ENCODE assay signal across 14 mouse cellular contexts in genomic region chr15:97590732-97591292, GRCm38 (mm10).
DNase-seq lines count a peak whose midpoint lies in the region; ATAC-seq and TF ChIP-seq lines count a peak whose summit lies in the region.
"Had no signal": no experiment of that assay in that cellular context is flagged by ENCODE, and none has a peak within 500 bp of the region (broad histone marks: within the 10 kb centered on the region; RNA-seq: fewer than 3 reads in every experiment).

No protein-coding gene starts in this region.

- H3K4me1 ChIP-seq in heart, adult 2 months (ENCODE audit: control insufficient read depth, insufficient read depth, low read length): peaks cover 13% of the 10 kb centered on the region
- no peaks in the 10 kb centered on the region for H3K4me1 ChIP-seq in lung, postnatal 0 days (ENCODE audit: insufficient read depth, low read depth, low read length)
- H3K4me1 ChIP-seq in midbrain, embryonic 10.5 days: peaks cover 27% of the 10 kb centered on the region

- TF ChIP-seq CTCF in heart, adult 2 months (IDR thresholded peaks at IDR 0.05): no peak
- no peak for TF ChIP-seq CTCF in lung, postnatal 0 days (IDR thresholded peaks at IDR 0.05)

- 0 out of 2 replicates have a peak, but pooled peaks cover 3% of the 10 kb centered on the region for H3K36me3 ChIP-seq in heart, adult 2 months (ENCODE audit: control insufficient read depth, insufficient read depth, low read length)
- H3K36me3 ChIP-seq in lung, postnatal 0 days (ENCODE audit: insufficient read depth, low read length): no peaks in the 10 kb centered on the region
- no peaks in the 10 kb centered on the region for H3K36me3 ChIP-seq in midbrain, embryonic 10.5 days
- H3K36me3 ChIP-seq: hindbrain, embryonic 13.5 days; neural tube, embryonic 13.5 days had no signal

- H3K4me3 ChIP-seq in heart, adult 2 months: no peak overlapping the region
- no peak overlapping the region for H3K4me3 ChIP-seq in lung, postnatal 0 days (ENCODE audit: low read depth, low read length)
- no peak overlapping the region for H3K4me3 ChIP-seq in midbrain, embryonic 10.5 days
- H3K4me3 ChIP-seq: erythroblast, embryonic 14.5 days; hindbrain, embryonic 13.5 days; neural tube, embryonic 13.5 days had no signal

- DNase-seq in heart, adult 2 months: peak in 1 of 2 experiments; percentile 31
- DNase-seq in heart, postnatal 10 days: no peak
- peak; percentile 65 for DNase-seq in lung, postnatal 0 days (ENCODE audit: low spot score)
- DNase-seq in midbrain, embryonic 10.5 days (ENCODE audit: low spot score): no peak
- DNase-seq in layer of hippocampus, adult 18-20 months (ENCODE audit: low spot score in 2 of 2): no peak
- no peak for DNase-seq in spleen, postnatal 4 days (ENCODE audit: low spot score in 2 of 2)
- DNase-seq: adrenal gland, adult 2 months; cerebellum, adult 9-10 months; left cerebral cortex, postnatal 4 days had no signal

- peak; percentile 63 for ATAC-seq in CD4-positive, CD25-positive, alpha-beta regulatory T cell, adult 4 months
- ATAC-seq in hematopoietic stem cell, adult 5-6 weeks (replicated peaks in 1 of 2; ENCODE audit: insufficient read depth in 1 of 2, low FRiP score in 2 of 2, low TSS enrichment in 1 of 2, low read depth in 1 of 2, poor library complexity in 2 of 2, severe bottlenecking in 2 of 2): peak; percentile 93 to 98
- ATAC-seq in lung, postnatal 0 days: peak; percentile 83

- peak; percentile 90 for TF ChIP-seq EP300 in heart, adult 2 months (IDR thresholded peaks at IDR 0.05; ENCODE audit: insufficient read depth, low read depth, low read length)
- peak; percentile 99 for TF ChIP-seq EP300 in lung, postnatal 0 days (IDR thresholded peaks at IDR 0.05)

- peak overlapping the region; percentile 47; the same call in 1 of the 2 replicates for H3K27ac ChIP-seq in heart, adult 2 months
- no peak overlapping the region for H3K27ac ChIP-seq in lung, postnatal 0 days (ENCODE audit: low read length)
- no peak overlapping the region for H3K27ac ChIP-seq in midbrain, embryonic 10.5 days (replicated peaks)
- H3K27ac ChIP-seq: hindbrain, embryonic 13.5 days; neural tube, embryonic 13.5 days had no signal

- no peaks in the 10 kb centered on the region for H3K9me3 ChIP-seq in lung, postnatal 0 days (ENCODE audit: low read length)
- H3K9me3 ChIP-seq in midbrain, embryonic 10.5 days (replicated peaks): no peaks in the 10 kb centered on the region
- H3K9me3 ChIP-seq: hindbrain, embryonic 13.5 days; neural tube, embryonic 13.5 days had no signal

- no peaks in the 10 kb centered on the region for H3K27me3 ChIP-seq in heart, adult 2 months (ENCODE audit: control insufficient read depth, insufficient read depth, low read length)
- H3K27me3 ChIP-seq in lung, postnatal 0 days (replicated peaks; ENCODE audit: insufficient read depth, low read length): no peaks in the 10 kb centered on the region
- H3K27me3 ChIP-seq in midbrain, embryonic 10.5 days (ENCODE audit: low read depth, poor library complexity, severe bottlenecking): no peaks in the 10 kb centered on the region
- H3K27me3 ChIP-seq: neural tube, embryonic 13.5 days had no signal

- WGBS in heart, adult 2 months: 45% methylated on average over 7 of the region's 7 CpGs
- WGBS in lung, postnatal 0 days: 40% methylated on average over 7 of the region's 7 CpGs
- 80% methylated on average over 7 of the region's 7 CpGs for WGBS in midbrain, embryonic 10.5 days

- peak; percentile 51; the same call in 1 of the 2 replicates for TF ChIP-seq POLR2A in heart, adult 2 months (IDR thresholded peaks at IDR 0.05; ENCODE audit: insufficient read depth, low read depth, low read length)

- intact Hi-C loops in heart, adult 2 months (cut with DNase I): loop anchor here (5.0 kb wide), 1 partner anchor 344 kb away; the partner anchor contains the start of genes Amigo2 and Pced1b
- intact Hi-C loops in heart, postnatal 10 days (cut with DNase I): no loop called here

- no peak overlapping the region for H3K4me2 ChIP-seq in lung, postnatal 0 days (replicated peaks; ENCODE audit: low read depth, low read length)
- H3K4me2 ChIP-seq: hindbrain, embryonic 13.5 days; neural tube, embryonic 13.5 days had no signal

- no peak overlapping the region for H3K9ac ChIP-seq in heart, adult 2 months (ENCODE audit: low read depth, low read length)
- H3K9ac ChIP-seq in lung, postnatal 0 days (replicated peaks; ENCODE audit: low read depth): no peak overlapping the region
- H3K9ac ChIP-seq: hindbrain, embryonic 13.5 days; neural tube, embryonic 13.5 days had no signal

- no peaks in the 10 kb centered on the region for H3K79me2 ChIP-seq in heart, adult 2 months (replicated peaks; ENCODE audit: control insufficient read depth, insufficient read depth, low read length)
